ENCODE assay signal across 1 mouse cellular context in genomic region chr16:55821997-55822740, GRCm38 (mm10).
TF ChIP-seq lines count a peak whose summit lies in the region.

No protein-coding gene starts in this region.

TF ChIP-seq in CH12.LX, 34 proteins besides CTCF, POLR2A, EP300 and RAD21 (continued from another document):
- TF ChIP-seq ELF1 (IDR thresholded peaks at IDR 0.05; ENCODE audit: low read depth, low read length), result peak; percentile 65
- TF ChIP-seq POLR2AphosphoS2 (IDR thresholded peaks at IDR 0.05; ENCODE audit: low read depth, low read length), result peak; percentile 96
- peak; percentile 49 for TF ChIP-seq ZNF384 (IDR thresholded peaks at IDR 0.05; ENCODE audit: low read depth, low read length)
- TF ChIP-seq HCFC1 (IDR thresholded peaks at IDR 0.05; ENCODE audit: low read depth, low read length), result no peak
- TF ChIP-seq NRF1 (IDR thresholded peaks at IDR 0.05; ENCODE audit: low read depth, low read length), result peak; percentile 46
- no peak for TF ChIP-seq PAX5 (IDR thresholded peaks at IDR 0.05; ENCODE audit: low read length)
- no peak; the same call in 1 of the 2 replicates for TF ChIP-seq MAX (IDR thresholded peaks at IDR 0.05; ENCODE audit: low read length)
- peak; percentile 99 for TF ChIP-seq ZMIZ1 (IDR thresholded peaks at IDR 0.05; ENCODE audit: low read depth, low read length)
- no peak; the same call in 1 of the 2 replicates for TF ChIP-seq E2F4 (IDR thresholded peaks at IDR 0.05; ENCODE audit: insufficient replicate concordance, low read depth, low read length)
- no peak; the same call in 1 of the 2 replicates for TF ChIP-seq BHLHE40 (IDR thresholded peaks at IDR 0.05; ENCODE audit: low read depth, low read length)
- TF ChIP-seq SMC3 (IDR thresholded peaks at IDR 0.05; ENCODE audit: low read depth, low read length), result peak; percentile 23; the same call in 1 of the 2 replicates
- no peak for TF ChIP-seq MAFK (IDR thresholded peaks at IDR 0.05; ENCODE audit: insufficient replicate concordance, low read length)
- no peak for TF ChIP-seq CHD1 (IDR thresholded peaks at IDR 0.05; ENCODE audit: low read depth, low read length)
- TF ChIP-seq JUN (IDR thresholded peaks at IDR 0.05; ENCODE audit: insufficient read depth, low read depth, low read length), result no peak
- TF ChIP-seq MEF2A (IDR thresholded peaks at IDR 0.05; ENCODE audit: borderline replicate concordance, low read depth, low read length), result peak; percentile 74; the same call in 1 of the 2 replicates
- no peak for TF ChIP-seq ZC3H11A (IDR thresholded peaks at IDR 0.05; ENCODE audit: low read depth, low read length)
- 0 out of 2 replicates have a peak, but pooled peaks have one; percentile 19 for TF ChIP-seq KAT2A (IDR thresholded peaks at IDR 0.05; ENCODE audit: insufficient replicate concordance, low read length)
- peak; percentile 95 for TF ChIP-seq TCF12 (IDR thresholded peaks at IDR 0.05; ENCODE audit: low read depth, low read length)
- no peak for TF ChIP-seq USF2 (conservative IDR thresholded peaks at IDR 0.05; ENCODE audit: low read depth, low read length)
